In the genomic region with DNA sequence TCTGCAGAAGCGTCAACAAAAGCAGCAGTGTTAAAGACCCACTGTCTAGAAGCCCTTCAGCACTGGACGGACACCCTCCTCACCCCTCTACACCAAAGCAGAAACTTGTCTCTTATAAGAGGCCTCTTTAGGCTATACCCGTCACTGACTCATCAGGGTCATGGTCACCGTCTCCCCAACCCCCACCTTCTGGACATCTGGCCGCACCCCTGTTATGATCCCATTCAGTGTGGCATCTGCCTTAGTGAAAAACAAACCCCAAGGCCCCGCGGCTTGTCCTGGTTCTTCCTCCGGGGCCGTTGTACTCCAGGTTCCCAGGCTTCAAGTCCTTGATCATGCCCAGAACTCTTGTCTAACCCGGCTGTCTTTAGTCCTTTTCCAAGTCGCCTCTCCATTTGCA, we compare ENCODE assay signal across 1 mouse cellular context.
TF ChIP-seq lines count a peak whose summit lies in the region.

No protein-coding gene starts in this region.

TF ChIP-seq in CH12.LX, 34 proteins besides CTCF, POLR2A, EP300 and RAD21 (continued from another document):
- no peak for TF ChIP-seq IRF4 (IDR thresholded peaks at IDR 0.05; ENCODE audit: low read depth, low read length)
- no peak for TF ChIP-seq BHLHE40 (IDR thresholded peaks at IDR 0.05; ENCODE audit: low read depth, low read length)
- TF ChIP-seq POLR2AphosphoS2 (IDR thresholded peaks at IDR 0.05; ENCODE audit: low read depth, low read length), result no peak
- TF ChIP-seq MYC (IDR thresholded peaks at IDR 0.05; ENCODE audit: low read depth, low read length), result no peak
- no peak for TF ChIP-seq USF1 (IDR thresholded peaks at IDR 0.05; ENCODE audit: low read depth, low read length)
- no peak for TF ChIP-seq TCF12 (IDR thresholded peaks at IDR 0.05; ENCODE audit: low read depth, low read length)
- no peak for TF ChIP-seq ZNF384 (IDR thresholded peaks at IDR 0.05; ENCODE audit: low read depth, low read length)
- TF ChIP-seq USF2 (conservative IDR thresholded peaks at IDR 0.05; ENCODE audit: low read depth, low read length), result no peak
- TF ChIP-seq HCFC1 (IDR thresholded peaks at IDR 0.05; ENCODE audit: low read depth, low read length), result no peak
- TF ChIP-seq CHD2 (IDR thresholded peaks at IDR 0.05; ENCODE audit: low read length), result no peak
- TF ChIP-seq RCOR1 (conservative IDR thresholded peaks at IDR 0.05; ENCODE audit: low read depth, low read length), result no peak
- no peak for TF ChIP-seq SIN3A (IDR thresholded peaks at IDR 0.05; ENCODE audit: low read length)
- TF ChIP-seq PAX5 (IDR thresholded peaks at IDR 0.05; ENCODE audit: low read length), result no peak
TF ChIP-seq in CH12.LX: peak in this region for 0.
